ENCODE assay signal across 8 mouse cellular contexts in the genomic region with DNA sequence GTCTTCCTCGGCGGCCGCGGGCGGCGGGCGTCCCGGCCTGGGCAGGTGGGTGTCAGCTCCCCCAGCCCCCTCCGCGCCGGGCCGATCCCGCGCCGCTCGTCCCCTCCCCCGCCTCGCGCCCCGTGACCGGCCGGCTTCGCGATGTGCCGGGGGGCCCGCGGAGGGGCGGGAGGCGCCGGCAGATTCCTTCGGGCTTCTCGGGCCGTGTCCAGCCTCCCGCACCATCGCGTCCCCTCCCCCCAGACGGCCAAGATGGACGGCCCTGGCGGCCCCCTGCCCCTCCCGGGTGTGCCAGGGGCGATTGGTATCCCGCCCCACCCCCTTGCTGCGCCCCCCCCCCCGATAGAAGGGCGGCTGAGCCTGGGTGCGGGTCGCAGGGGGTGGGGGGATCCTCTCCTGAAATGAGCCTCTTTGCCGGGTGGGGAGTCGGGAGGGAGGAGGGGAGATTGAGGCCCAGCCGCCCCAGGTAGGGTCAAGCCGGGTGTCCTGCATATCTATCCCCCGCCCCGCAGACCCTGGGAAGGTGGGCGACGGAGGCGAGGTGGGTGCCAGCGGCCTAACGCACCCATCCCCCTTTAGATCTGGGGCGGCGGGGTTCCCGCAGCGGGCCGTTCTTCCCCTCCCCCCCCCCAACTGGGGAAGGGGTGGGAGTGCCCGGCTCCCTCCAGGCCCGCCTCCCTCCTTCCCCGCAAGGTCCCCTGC. TPM values are rescaled to one million over a fixed set of nuclear protein-coding genes. Genes with fewer than 3 reads are reported as not detected.
DNase-seq lines count a peak whose midpoint lies in the region; ATAC-seq and TF ChIP-seq lines count a peak whose summit lies in the region.

No protein-coding gene starts in this region.

- DNase-seq in spleen, adult 18-20 months = peak; percentile 15 to 25
- DNase-seq in spleen, adult 12 weeks (ENCODE audit: low spot score) = no peak
- peak; percentile 57 to 70 for DNase-seq in cerebellum, postnatal 25 days
- DNase-seq in gastrocnemius, postnatal 14 days = peak; percentile 62
- DNase-seq in intestine, embryonic 14.5 days (ENCODE audit: low spot score) = peak; percentile 83
- no peak for DNase-seq in lung, adult 2 months
- peak; percentile 49 for DNase-seq in urinary bladder, postnatal 25 days (ENCODE audit: low spot score)

- peak; percentile 48; the same call in 1 of the 2 replicates for ATAC-seq in intestine, embryonic 14.5 days (replicated peaks; ENCODE audit: low FRiP score, low TSS enrichment, low read depth)

- H3K4me2 ChIP-seq in intestine, embryonic 14.5 days (ENCODE audit: low read length) = peak overlapping the region; percentile 93

- no peaks in the 10 kb centered on the region for H3K27me3 ChIP-seq in intestine, embryonic 14.5 days (replicated peaks; ENCODE audit: control insufficient read depth, insufficient read depth, low read length)

- WGBS in intestine, embryonic 14.5 days = 2% methylated on average over 50 of the region's 66 CpGs
- WGBS in lung, adult 2 months = under 1% methylated on average over 64 of the region's 66 CpGs
- 3% methylated on average over 65 of the region's 66 CpGs for whole genome bisulfite sequencing in olfactory bulb, adult 2 months

- no peaks in the 10 kb centered on the region for H3K9me3 ChIP-seq in intestine, embryonic 14.5 days (ENCODE audit: control insufficient read depth, low read length)

- H3K4me3 ChIP-seq in intestine, embryonic 14.5 days (ENCODE audit: low read depth, low read length) = peak overlapping the region; percentile 88
- peak overlapping the region; percentile 82 for H3K4me3 ChIP-seq in lung, adult 2 months (replicated peaks; ENCODE audit: extremely low read depth, low read depth, low read length)
- H3K4me3 ChIP-seq in olfactory bulb, adult 2 months (ENCODE audit: insufficient read depth, low read depth, low read length) = peak overlapping the region; percentile 91

- H3K9ac ChIP-seq in intestine, embryonic 14.5 days (ENCODE audit: low read length) = peak overlapping the region; percentile 97

- intact Hi-C loops in gastrocnemius, postnatal 14 days (cut with DNase I; ENCODE audit: low total_unique reads) = no loop called here

- H3K4me1 ChIP-seq in intestine, embryonic 14.5 days (replicated peaks; ENCODE audit: control insufficient read depth, insufficient read depth, low read length) = peaks cover 26% of the 10 kb centered on the region
- peaks cover 8% of the 10 kb centered on the region for H3K4me1 ChIP-seq in lung, adult 2 months (ENCODE audit: control insufficient read depth, insufficient read depth, low read length)
- H3K4me1 ChIP-seq in olfactory bulb, adult 2 months (ENCODE audit: control insufficient read depth, insufficient read depth, low read length) = peaks cover 16% of the 10 kb centered on the region

- peak overlapping the region; percentile 94 for H3K27ac ChIP-seq in intestine, embryonic 14.5 days (ENCODE audit: low read depth)
- peak overlapping the region; percentile 72; the same call in 1 of the 2 replicates for H3K27ac ChIP-seq in olfactory bulb, adult 2 months (ENCODE audit: insufficient read depth, low read depth, low read length)

- TF ChIP-seq CTCF in lung, adult 2 months (IDR thresholded peaks at IDR 0.05; ENCODE audit: insufficient read depth, low read length) = no peak
- TF ChIP-seq CTCF in olfactory bulb, adult 2 months (IDR thresholded peaks at IDR 0.05; ENCODE audit: insufficient read depth, low read depth, low read length) = no peak

- no peak for TF ChIP-seq POLR2A in lung, adult 2 months (IDR thresholded peaks at IDR 0.05; ENCODE audit: borderline replicate concordance, extremely low read depth, low read depth, low read length)
- no peak for TF ChIP-seq POLR2A in olfactory bulb, adult 2 months (IDR thresholded peaks at IDR 0.05; ENCODE audit: insufficient read depth, low read depth, low read length)

- H3K36me3 ChIP-seq in intestine, embryonic 14.5 days (ENCODE audit: control insufficient read depth, insufficient read depth, low read length) = peaks cover 2% of the 10 kb centered on the region; the same call in 1 of the 2 replicates

RNA-seq across cellular contexts. Expression of a gene that starts 1.2 kb away (rescaled TPM):
- 100 to 1,000 TPM; 112 to 122 TPM for total RNA-seq in gastrocnemius, postnatal 14 days (2021)
- polyA plus RNA-seq in intestine, embryonic 14.5 days (2014; fragmentation: Nextera tagmentation; extraction: Ambion mirVana) = 59.4 and 59.8 TPM in 2 replicates
- 107 and 108 TPM in 2 replicates for polyA plus RNA-seq in lung, adult 2 months (2012; rRNA removed)
- polyA plus RNA-seq in olfactory bulb, adult 2 months (2012; ENCODE audit: insufficient read depth, insufficient read length, low replicate concordance, missing spikeins) = not detected in 2 replicates

RNA-seq across cellular contexts. Expression of a gene that starts 52.0 kb away (rescaled TPM):
- 10 to 100 TPM; 22.9 to 25.1 TPM for total RNA-seq in gastrocnemius, postnatal 14 days (2021)
- 31.5 and 32.8 TPM in 2 replicates for polyA plus RNA-seq in intestine, embryonic 14.5 days (2014; fragmentation: Nextera tagmentation; extraction: Ambion mirVana)
- polyA plus RNA-seq in lung, adult 2 months (2012; rRNA removed) = 28.8 and 30.6 TPM in 2 replicates
- not detected in 2 replicates for polyA plus RNA-seq in olfactory bulb, adult 2 months (2012; ENCODE audit: insufficient read depth, insufficient read length, low replicate concordance, missing spikeins)

RNA-seq across cellular contexts. Expression of a gene that starts 52.1 kb away (rescaled TPM):
- total RNA-seq in gastrocnemius, postnatal 14 days (2021) = 1 to 10 TPM; 4.5 to 9.4 TPM
- polyA plus RNA-seq in intestine, embryonic 14.5 days (2014; fragmentation: Nextera tagmentation; extraction: Ambion mirVana) = 4.3 and 4.7 TPM in 2 replicates
- polyA plus RNA-seq in lung, adult 2 months (2012; rRNA removed) = 6.1 and 7.0 TPM in 2 replicates
- not detected in 2 replicates for polyA plus RNA-seq in olfactory bulb, adult 2 months (2012; ENCODE audit: insufficient read depth, insufficient read length, low replicate concordance, missing spikeins)

Comparison
In these comparisons a context has a peak if more than half of its experiments do, and no peak if none do; other contexts are left out.
1. DNase-seq: peak in spleen, adult 18-20 months (2 of 2), cerebellum, postnatal 25 days (2 of 2), gastrocnemius, postnatal 14 days (single experiment), intestine, embryonic 14.5 days (single experiment) and urinary bladder, postnatal 25 days (single experiment); none in spleen, adult 12 weeks (single experiment) and lung, adult 2 months (single experiment).
2. RNA of a gene that starts 52.0 kb away (polyA plus RNA-seq): 31.5 to 32.8 TPM in intestine, embryonic 14.5 days and 28.8 to 30.6 TPM in lung, adult 2 months; not detected in olfactory bulb, adult 2 months; every median in the first group is over 10 times any median in the second.
3. Peak in every context shown above with its lines, with median percentiles within 50 percentile points of each other: H3K4me3 ChIP-seq.